Comparison of ENCODE assay signal across 11 mouse cellular contexts in the genomic region with DNA sequence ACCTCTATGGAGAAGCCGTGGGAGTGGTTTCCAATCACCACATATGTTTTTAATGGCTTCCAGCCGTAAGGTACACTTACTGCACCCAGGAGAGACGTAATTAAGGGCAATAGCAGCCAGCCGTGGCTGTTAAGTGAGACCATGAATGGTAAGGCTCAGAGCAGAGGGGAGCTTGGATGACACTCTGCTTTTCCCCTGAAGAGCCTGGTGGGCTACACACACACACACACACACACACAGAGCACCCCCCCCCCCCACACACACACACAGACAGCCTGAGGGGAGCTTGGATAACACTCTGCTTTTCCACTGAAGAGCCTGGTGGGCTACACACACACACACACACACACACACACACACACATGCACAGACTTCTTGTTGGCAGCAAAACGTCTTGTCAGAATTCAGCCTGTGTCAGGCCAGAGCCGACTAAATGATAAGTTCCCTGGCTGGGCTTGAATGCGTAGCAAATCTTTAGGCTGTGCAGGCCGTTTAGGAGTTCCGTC.
DNase-seq lines count a peak whose midpoint lies in the region; ATAC-seq lines count a peak whose summit lies in the region.
"Had no signal": no experiment of that assay in that cellular context is flagged by ENCODE, and none has a peak within 500 bp of the region (broad histone marks: within the 10 kb centered on the region; RNA-seq: fewer than 3 reads in every experiment).

No protein-coding gene starts in this region.

- DNase-seq in kidney, adult 9 months, result no peak
- peak; percentile 85 for DNase-seq in embryo, embryonic 11 days
- peak; percentile 48 for DNase-seq in hindbrain, embryonic 10.5 days (ENCODE audit: low spot score)
- peak; percentile 59 for DNase-seq in midbrain, embryonic 14.5 days
- no peak for DNase-seq in testis, postnatal 14 days (ENCODE audit: low spot score)
- no peak for DNase-seq in gastrocnemius, postnatal 4 days (ENCODE audit: low spot score in 2 of 2)
- DNase-seq in kidney, postnatal 25 days, result no peak
- DNase-seq: liver; thymus, postnatal 25 days had no signal

- no peak overlapping the region for H3K4me3 ChIP-seq in kidney, embryonic 14.5 days (ENCODE audit: low read length)
- no peak overlapping the region for H3K4me3 ChIP-seq in hindbrain, embryonic 10.5 days
- no peak overlapping the region for H3K4me3 ChIP-seq in midbrain, embryonic 14.5 days (replicated peaks; ENCODE audit: low read depth, low read length)

- H3K36me3 ChIP-seq in kidney, embryonic 14.5 days (ENCODE audit: control insufficient read depth, insufficient read depth, low read length), result peaks cover 4% of the 10 kb centered on the region; the same call in 1 of the 2 replicates
- H3K36me3 ChIP-seq in hindbrain, embryonic 10.5 days, result peaks cover 14% of the 10 kb centered on the region
- H3K36me3 ChIP-seq in midbrain, embryonic 14.5 days (ENCODE audit: control insufficient read depth, insufficient read depth, low read length), result no peaks in the 10 kb centered on the region

- peaks cover 24% of the 10 kb centered on the region; the same call in 1 of the 2 replicates for H3K4me1 ChIP-seq in kidney, embryonic 14.5 days (ENCODE audit: control insufficient read depth, insufficient read depth, low read length)
- peaks cover 52% of the 10 kb centered on the region for H3K4me1 ChIP-seq in hindbrain, embryonic 10.5 days (replicated peaks)
- H3K4me1 ChIP-seq in midbrain, embryonic 14.5 days (ENCODE audit: control insufficient read depth, insufficient read depth, low read length), result peaks cover 24% of the 10 kb centered on the region

- H3K27ac ChIP-seq in kidney, embryonic 14.5 days (ENCODE audit: low read depth, low read length), result no peak overlapping the region
- peak overlapping the region; percentile 59 for H3K27ac ChIP-seq in hindbrain, embryonic 10.5 days
- peak overlapping the region; percentile 62 for H3K27ac ChIP-seq in midbrain, embryonic 14.5 days (replicated peaks; ENCODE audit: low read depth, low read length)
- H3K27ac ChIP-seq: kidney, postnatal 0 days had no signal

- no peaks in the 10 kb centered on the region for H3K27me3 ChIP-seq in kidney, embryonic 14.5 days (ENCODE audit: control insufficient read depth, insufficient read depth, low read length)
- H3K27me3 ChIP-seq in hindbrain, embryonic 10.5 days (ENCODE audit: insufficient read depth, poor library complexity, severe bottlenecking), result no peaks in the 10 kb centered on the region
- H3K27me3 ChIP-seq in midbrain, embryonic 14.5 days (ENCODE audit: control insufficient read depth, insufficient read depth, low read length), result no peaks in the 10 kb centered on the region

- H3K4me2 ChIP-seq in kidney, embryonic 14.5 days (replicated peaks; ENCODE audit: low read depth, low read length), result no peak overlapping the region
- H3K4me2 ChIP-seq in midbrain, embryonic 14.5 days (ENCODE audit: low read length), result no peak overlapping the region

- ATAC-seq in kidney, embryonic 14.5 days (ENCODE audit: low FRiP score, low TSS enrichment), result peak; percentile 50; the same call in 1 of the 2 replicates
- peak; percentile 35; the same call in 1 of the 2 replicates for ATAC-seq in midbrain, embryonic 14.5 days (ENCODE audit: low FRiP score, low TSS enrichment)

- no peaks in the 10 kb centered on the region for H3K9me3 ChIP-seq in kidney, embryonic 14.5 days (ENCODE audit: control insufficient read depth, low read length)
- H3K9me3 ChIP-seq in hindbrain, embryonic 10.5 days, result no peaks in the 10 kb centered on the region
- H3K9me3 ChIP-seq in midbrain, embryonic 14.5 days (ENCODE audit: control insufficient read depth, low read length), result no peaks in the 10 kb centered on the region

- 30% methylated on average over 9 of the region's 9 CpGs for WGBS in kidney, embryonic 14.5 days
- WGBS in hindbrain, embryonic 10.5 days, result 57% methylated on average over 9 of the region's 9 CpGs
- 43% methylated on average over 9 of the region's 9 CpGs for WGBS in midbrain, embryonic 14.5 days

- H3K9ac ChIP-seq in kidney, embryonic 14.5 days (ENCODE audit: low read depth, low read length), result no peak overlapping the region
- no peak overlapping the region for H3K9ac ChIP-seq in midbrain, embryonic 14.5 days (replicated peaks; ENCODE audit: low read length)

Comparison
In these comparisons a context has a peak if more than half of its experiments do, and no peak if none do; other contexts are left out.
1. DNase-seq: peak in embryo, embryonic 11 days (single experiment), hindbrain, embryonic 10.5 days (single experiment) and midbrain, embryonic 14.5 days (single experiment); none in kidney, adult 9 months (single experiment), testis, postnatal 14 days (single experiment), gastrocnemius, postnatal 4 days (0 of 2) and kidney, postnatal 25 days (0 of 2).